Mouse (Mus musculus): ENCODE results near the gene Krr1.

DNA sequence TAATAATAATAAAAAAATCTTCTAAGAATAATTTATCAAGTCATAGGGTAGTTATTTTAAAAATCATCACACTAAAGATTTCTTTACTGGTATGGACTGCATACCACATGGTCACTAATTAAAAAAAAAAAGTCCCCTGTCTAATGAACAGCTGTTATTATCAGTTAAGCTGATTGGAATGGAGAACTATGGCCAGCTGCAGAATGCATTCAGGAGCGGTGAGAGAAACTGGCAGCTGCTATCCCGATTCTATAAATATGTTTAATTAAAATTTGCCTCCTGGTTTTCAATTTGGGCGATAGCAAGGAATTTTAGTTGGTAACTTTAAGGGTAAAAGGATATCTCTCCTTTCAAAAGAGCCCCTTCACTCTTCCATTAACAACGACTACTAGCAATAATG, 23.5 kb upstream of the Krr1 start:
- TF ChIP-seq SIN3A (IDR thresholded peaks at IDR 0.05; ENCODE audit: low read length) (no peak), EP300 (IDR thresholded peaks at IDR 0.05; ENCODE audit: low read depth in 1 of 2, low read length in 2 of 2) (no peak), MAX (IDR thresholded peaks at IDR 0.05; ENCODE audit: low read length) (no peak), CHD2 (IDR thresholded peaks at IDR 0.05; ENCODE audit: low read length) (no peak), BHLHE40 (IDR thresholded peaks at IDR 0.05; ENCODE audit: borderline replicate concordance, low read depth, low read length) (no peak), ZC3H11A (IDR thresholded peaks at IDR 0.05; ENCODE audit: low read depth, low read length) (no peak), CTCF (IDR thresholded peaks at IDR 0.05 in 2 of 3, conservative IDR thresholded peaks at IDR 0.05 in 1 of 3; ENCODE audit: control insufficient read depth in 1 of 3, insufficient read depth in 1 of 3, low read depth in 2 of 3, low read length in 3 of 3, poor library complexity in 1 of 3, severe bottlenecking in 1 of 3) (no peak), NELFE (IDR thresholded peaks at IDR 0.05; ENCODE audit: low read depth, low read length) (no peak), USF1 (IDR thresholded peaks at IDR 0.05; ENCODE audit: low read depth, low read length) (no peak), POLR2A (IDR thresholded peaks at IDR 0.05; ENCODE audit: control insufficient read depth in 1 of 2, insufficient read depth in 1 of 2, low read depth in 1 of 2, low read length in 2 of 2, poor library complexity in 1 of 2) (no peak), MEF2A (IDR thresholded peaks at IDR 0.05; ENCODE audit: extremely low read depth, insufficient replicate concordance, low read depth, low read length, poor library complexity, severe bottlenecking) (no peak), MAFK (IDR thresholded peaks at IDR 0.05; ENCODE audit: borderline replicate concordance, low read depth, low read length) (no peak), JUND (IDR thresholded peaks at IDR 0.05; ENCODE audit: low read depth, low read length) (no peak), TBP (IDR thresholded peaks at IDR 0.05; ENCODE audit: low read depth, low read length) (no peak)
